Mouse (Mus musculus) urinary bladder, postnatal 4 days (tissue): ENCODE measurements around the gene Bst2.
"Not testable (repeated sequence)": the region's sequence is repeated elsewhere in the genome, so short reads cannot be mapped to it uniquely, and the experiment has no call there.

Experiments used
- DNase-seq, 2 experiments: peaks; one replicate each; pipeline ENCODE4 v3.0.0; 2021 to 2022; ENCODE audit warnings: low spot score in 2 of 2

Gene Bst2

DNA sequence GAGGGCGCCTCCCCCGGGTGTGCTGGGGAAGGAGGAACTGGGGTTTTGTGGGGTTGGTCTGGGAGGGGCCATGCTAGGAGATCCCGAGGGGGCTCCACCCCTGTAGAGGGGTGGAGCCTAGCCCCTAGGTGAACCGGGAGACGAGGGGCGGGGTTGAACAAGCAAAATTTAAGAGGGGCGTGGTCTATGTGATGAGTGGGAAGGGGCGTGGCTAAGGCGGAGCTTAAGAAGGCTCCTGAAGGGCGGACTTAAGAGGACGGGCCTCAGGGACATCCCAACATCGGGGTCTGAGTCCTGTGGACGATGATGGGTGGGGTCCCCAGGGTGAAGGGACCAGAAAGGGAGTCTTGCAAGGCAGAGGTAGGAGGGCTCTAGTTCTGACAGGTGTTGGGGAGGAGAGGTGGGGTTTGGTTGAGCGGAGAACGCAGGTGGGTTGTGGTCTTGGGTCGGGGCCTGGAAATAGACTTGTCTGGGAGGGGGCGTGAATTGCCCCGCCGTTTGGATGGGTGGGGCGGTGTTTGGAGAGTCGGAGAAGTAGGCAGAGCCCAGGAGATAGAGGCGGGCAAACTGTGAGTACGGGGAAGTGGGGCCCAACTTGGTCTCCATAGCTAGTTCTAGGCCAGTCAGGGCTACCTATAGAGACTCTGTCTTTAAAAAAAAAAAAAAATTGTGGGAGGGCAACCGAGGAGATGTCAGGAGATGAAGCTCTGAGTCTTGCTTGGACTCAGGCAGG, 21.9 kb upstream of the Bst2 start:
- DNase-seq = peak; percentile 55 to 78

DNA sequence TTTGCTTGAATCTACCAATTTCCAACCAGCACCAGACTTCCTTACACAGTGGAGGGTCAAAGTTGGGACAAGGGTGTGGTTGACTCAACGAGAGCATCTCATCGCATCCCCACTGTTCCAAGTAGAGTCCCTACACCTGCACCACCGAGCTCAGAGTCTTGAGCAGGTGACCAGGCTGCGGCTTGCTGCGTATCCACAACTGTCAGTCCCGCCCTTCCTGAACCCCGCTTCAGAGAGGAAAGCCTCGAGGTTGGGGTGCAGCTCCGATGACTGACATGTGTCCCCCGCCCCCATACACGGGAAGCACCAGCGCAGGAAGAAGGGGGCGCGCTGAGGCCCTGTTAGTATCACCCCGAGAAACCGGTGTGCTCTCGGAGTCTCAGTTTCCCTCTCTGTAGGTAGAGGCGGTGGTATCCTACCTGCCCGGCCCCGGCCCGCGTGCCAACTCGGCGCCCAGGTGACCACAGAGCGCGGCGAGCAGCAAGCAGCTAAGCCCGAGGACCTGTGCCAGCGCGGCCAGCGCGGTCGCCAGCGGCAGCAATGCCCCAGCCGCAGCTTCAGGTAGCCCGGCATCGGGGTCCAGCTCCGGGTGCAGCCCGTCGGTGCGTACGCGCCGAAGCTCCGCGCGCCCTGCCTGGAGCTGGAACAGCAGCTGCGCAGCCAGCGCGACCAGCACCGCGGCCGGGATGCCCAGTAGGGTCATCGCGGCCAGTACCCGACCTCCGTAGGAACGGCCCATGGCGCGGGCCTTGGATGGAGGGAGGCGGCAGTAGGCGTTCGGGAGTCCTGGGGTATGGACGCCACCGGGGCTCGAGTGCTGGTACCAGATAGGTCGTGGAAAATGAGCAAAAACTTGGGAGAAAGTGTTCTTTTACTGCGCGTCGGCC, 21.1 kb upstream of the Bst2 start, which contains the start of gene Tmem221:
TSS of gene Tmem221 (minus strand) at position 801 of the 887 bp plus-strand sequence.
- no peak for DNase-seq

DNA sequence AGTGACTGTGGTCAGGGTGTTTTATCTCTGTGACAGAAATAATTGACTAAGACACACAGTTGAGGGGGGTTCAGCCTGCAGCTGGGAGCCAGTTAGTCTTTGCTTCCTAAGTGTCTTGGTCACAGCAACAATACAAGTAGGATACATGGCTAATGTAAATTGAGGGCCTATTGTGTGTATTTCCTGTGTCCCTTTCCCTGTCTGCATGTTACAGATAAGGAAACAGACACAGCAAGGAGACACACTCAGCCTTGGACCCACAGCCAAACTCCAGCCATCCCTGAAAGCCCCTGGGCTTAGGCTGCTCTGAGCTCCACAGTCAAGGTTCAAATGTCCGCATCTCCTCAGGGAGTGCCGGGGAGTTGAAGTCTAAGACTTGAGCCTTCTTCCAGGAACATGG, 17.4 kb upstream of the Bst2 start:
- DNase-seq = no peak

- DNase-seq = no peak
Observed at GRCm38 (mm10) chr8:71554001-71554400, 16.7 kb upstream of the Bst2 start.

GRCm38 (mm10) chr8:71552770-71553169, 15.5 kb upstream of the Bst2 start:
- DNase-seq = no peak

DNA sequence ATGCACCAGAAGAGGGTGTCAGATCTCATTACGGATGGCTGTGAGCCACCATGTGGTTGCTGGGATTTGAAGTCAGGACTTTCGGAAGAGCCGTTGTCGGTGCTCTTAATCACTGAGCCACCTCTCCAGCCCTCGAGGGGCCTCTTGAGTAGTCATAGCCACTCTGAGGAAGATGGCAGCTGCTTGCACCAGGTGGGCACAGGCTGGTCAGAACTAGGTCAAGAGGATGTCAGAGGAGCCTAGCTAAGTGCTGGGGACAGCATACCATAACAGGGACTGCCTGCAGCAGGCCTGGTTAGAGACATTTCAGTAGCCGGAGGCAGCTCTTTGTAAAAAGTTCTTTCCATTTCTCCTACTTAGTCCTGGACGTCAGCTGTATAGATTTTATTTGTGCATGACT, 13.5 kb upstream of the Bst2 start:
- no peak for DNase-seq

DNA sequence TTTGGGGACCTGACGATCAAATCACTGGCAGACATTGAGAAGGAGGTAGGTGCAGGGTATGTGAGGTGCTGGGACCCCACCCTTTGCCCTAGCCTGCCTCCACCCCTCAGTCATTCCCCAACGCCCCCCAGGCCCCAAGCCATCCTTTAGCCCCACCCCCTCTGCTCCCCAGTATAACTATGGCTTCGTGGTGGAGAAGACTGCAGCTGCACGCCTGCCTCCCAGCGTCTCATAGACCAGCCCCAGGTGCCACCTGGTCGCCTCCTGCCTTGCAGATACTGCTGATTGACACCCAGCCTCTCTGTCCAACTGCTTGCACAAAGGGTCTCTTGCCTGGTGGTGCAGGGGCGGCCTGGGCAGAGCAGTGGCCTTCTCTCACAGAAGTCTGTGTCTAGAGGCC, 10.3 kb upstream of the Bst2 start:
- DNase-seq = no peak

- DNase-seq = no peak
Observed at GRCm38 (mm10) chr8:71545053-71545452, 7.8 kb upstream of the Bst2 start.

GRCm38 (mm10) chr8:71543755-71544154, 6.5 kb upstream of the Bst2 start:
- DNase-seq = no peak

- peak; percentile 95 for DNase-seq
Observed at GRCm38 (mm10) chr8:71542632-71543343, 5.5 kb upstream of the Bst2 start, which contains the start of gene Mvb12a. Gene Mvb12a, plus strand, starts transcription at chr8:71542922.

DNA sequence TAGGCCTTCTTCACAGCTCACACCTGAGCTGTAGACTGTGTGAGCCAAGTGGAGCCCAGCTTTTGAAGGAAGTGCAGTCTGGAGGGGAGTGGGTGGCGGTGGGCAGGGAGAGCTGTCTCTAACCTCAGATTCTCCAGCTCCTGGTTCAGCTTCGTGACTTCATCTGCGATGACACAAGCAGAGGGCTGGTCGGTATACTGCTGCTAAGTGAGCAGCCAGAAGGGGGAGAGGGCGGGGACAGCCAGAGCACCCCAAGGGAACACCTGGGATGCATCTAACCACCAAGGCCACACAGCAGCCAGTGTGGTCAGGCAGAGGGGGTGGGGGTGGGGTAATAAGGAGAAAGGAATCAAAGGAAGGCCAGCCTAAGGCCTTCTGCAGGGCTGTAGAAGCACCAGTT, 1.6 kb downstream of the Bst2 start:
- no peak for DNase-seq

- no peak for DNase-seq
Observed at GRCm38 (mm10) chr8:71534263-71534810, 2.9 kb downstream of the Bst2 start.

- DNase-seq = not testable (repeated sequence)
Observed at GRCm38 (mm10) chr8:71530735-71531467, 6.4 kb downstream of the Bst2 start.

- no peak for DNase-seq
Observed at GRCm38 (mm10) chr8:71528362-71529073, 8.7 kb downstream of the Bst2 start.

DNA sequence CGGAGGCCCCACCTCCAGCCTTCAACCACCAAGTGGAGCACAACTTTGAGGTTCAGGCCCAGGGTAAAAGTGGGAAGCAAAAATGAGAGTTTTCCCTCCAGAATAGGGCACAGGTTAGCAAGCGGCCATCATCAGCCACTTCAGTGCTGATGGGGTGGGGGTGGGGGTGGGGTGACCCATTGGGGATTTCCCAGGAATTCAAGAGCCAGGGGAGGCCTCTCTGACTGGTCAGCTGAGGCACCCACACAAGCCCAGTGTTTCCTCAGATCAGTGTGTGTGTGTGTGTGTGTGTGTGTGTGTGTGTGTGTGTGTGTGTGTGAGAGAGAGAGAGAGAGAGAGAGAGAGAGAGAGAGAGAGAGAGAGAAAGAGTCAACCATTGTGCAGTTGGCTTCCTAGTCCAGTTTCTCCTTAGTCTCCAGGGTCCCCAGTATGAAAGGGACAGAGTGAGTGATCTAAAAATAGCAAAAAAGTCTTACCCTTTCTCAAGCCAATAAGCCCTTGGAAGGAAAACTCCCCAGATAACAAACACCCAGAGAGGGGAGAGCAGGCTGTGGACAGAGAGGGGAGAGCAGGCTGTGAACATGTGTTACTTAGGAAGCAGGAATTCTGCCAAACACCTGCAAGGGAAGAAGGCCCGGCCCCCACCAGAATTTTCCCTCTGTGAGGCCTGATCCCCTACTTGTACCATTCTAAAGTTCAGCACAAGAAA, 9.9 kb downstream of the Bst2 start:
- no peak for DNase-seq

DNA sequence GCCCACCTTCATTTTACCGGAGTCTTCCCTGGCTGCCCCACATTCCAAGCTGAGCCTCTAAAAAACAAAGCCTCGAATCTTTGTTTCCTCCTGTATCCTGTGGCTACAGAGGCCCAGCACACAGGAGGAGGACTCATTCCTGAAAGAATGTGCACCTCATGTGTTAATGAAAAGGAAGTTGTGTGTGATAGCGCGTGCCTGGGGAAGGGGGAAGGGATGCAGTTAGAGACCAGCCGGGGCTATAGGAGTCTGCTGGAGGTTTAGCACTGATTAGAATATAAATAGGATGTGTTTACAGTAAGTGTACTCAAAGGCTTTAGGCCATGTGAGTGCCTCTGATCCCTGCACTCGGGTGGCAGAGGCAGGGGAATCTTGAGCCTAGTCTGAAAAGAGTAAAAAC, 11.0 kb downstream of the Bst2 start:
- DNase-seq = no peak

DNA sequence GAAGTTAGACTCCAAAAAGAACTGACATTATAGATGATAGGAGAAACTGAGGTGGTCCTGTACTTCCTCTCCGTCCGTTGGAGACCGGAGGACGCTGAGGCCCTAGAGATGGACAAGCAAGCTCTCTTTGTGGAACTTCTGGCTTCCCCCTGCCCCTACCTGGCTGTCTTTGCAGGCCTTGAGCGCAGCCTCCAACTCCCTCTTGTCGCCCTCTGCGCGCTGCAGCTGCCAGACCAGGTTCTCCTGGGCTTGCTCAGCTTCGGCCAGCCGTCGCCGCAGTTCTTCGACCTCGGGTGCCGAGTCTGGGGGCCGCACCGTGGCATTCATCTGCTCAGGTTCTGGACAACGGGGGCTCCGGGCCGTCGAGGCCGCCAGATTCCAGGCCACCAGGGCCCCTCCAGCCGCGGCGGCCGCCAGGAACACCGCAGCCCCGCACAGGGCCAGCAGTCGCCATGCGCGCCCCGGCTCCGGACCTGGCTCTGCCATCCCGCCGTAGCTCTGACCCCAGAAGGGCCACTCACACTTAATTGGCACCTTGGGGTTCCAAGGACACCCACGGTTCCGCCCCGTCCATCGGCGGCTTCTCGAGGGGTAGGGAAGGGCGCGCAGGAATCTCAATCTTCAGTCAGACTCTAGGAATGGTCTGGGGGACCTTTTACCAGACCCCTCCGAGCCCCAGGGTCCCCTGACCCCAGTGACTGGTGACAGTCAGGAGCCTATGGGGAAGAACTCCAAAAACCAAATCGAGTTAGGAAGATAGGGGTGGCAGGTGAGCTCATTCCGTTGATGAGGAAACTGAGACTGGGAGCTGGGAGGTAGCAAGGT, 11.8 kb downstream of the Bst2 start, which contains the start of gene Ccdc194:
TSS of gene Ccdc194 (minus strand) at position 486 of the 825 bp plus-strand sequence.
- DNase-seq = no peak

DNA sequence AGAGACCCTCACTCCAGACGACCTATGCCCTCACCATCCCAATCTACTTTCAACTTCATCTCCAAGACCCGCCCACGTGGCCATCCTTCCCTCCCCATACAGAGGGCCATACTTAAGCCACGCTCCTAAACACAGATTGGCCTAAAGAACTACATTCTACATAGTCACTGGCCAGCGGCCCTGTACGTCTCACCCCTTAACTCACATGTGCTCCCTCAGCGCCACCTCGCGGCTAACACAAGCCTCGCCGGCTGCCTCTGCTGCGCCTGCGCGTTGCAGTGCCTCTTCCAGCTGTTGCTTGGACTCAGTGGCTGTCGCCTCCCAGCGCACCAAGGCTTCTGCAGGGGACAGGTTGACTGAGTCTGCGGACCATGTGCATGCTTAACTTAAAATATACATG, 15.6 kb downstream of the Bst2 start:
- peak; percentile 91 to 98 for DNase-seq
